ENCODE assay signal across 11 mouse cellular contexts in genomic region chr7:125818301-125818712, GRCm38 (mm10).
DNase-seq lines count a peak whose midpoint lies in the region; ATAC-seq lines count a peak whose summit lies in the region.
"Had no signal": no experiment of that assay in that cellular context is flagged by ENCODE, and none has a peak within 500 bp of the region (broad histone marks: within the 10 kb centered on the region; RNA-seq: fewer than 3 reads in every experiment).

No protein-coding gene starts in this region.

- H3K9ac ChIP-seq in forebrain, embryonic 15.5 days (replicated peaks) = no peak overlapping the region
- H3K9ac ChIP-seq in forebrain, embryonic 16.5 days (replicated peaks; ENCODE audit: low read depth, low read length) = no peak overlapping the region
- no peak overlapping the region for H3K9ac ChIP-seq in limb, embryonic 12.5 days (replicated peaks)
- H3K9ac ChIP-seq: lung, embryonic 15.5 days had no signal

- no peak overlapping the region for H3K27ac ChIP-seq in forebrain, embryonic 15.5 days (replicated peaks)
- no peak overlapping the region for H3K27ac ChIP-seq in forebrain, embryonic 16.5 days (ENCODE audit: low read length)
- peak overlapping the region; percentile 69 for H3K27ac ChIP-seq in limb, embryonic 12.5 days
- H3K27ac ChIP-seq: lung, embryonic 15.5 days had no signal

- H3K4me2 ChIP-seq in forebrain, embryonic 15.5 days (replicated peaks) = no peak overlapping the region
- no peak overlapping the region for H3K4me2 ChIP-seq in forebrain, embryonic 16.5 days (ENCODE audit: low read length)
- H3K4me2 ChIP-seq in limb, embryonic 12.5 days = no peak overlapping the region
- H3K4me2 ChIP-seq: lung, embryonic 15.5 days had no signal

- 0 out of 2 replicates have a peak, but pooled peaks have one; percentile 29 for ATAC-seq in forebrain, embryonic 15.5 days (replicated peaks)
- no peak for ATAC-seq in forebrain, embryonic 16.5 days
- ATAC-seq in limb, embryonic 12.5 days (ENCODE audit: insufficient number of reproducible peaks, insufficient read depth, low FRiP score, low TSS enrichment, low read depth) = peak; percentile 9; the same call in 1 of the 2 replicates

- peaks cover 8% of the 10 kb centered on the region for H3K36me3 ChIP-seq in forebrain, embryonic 15.5 days
- H3K36me3 ChIP-seq in forebrain, embryonic 16.5 days (ENCODE audit: control insufficient read depth, insufficient read depth) = peaks cover 6% of the 10 kb centered on the region; the same call in 1 of the 2 replicates
- H3K36me3 ChIP-seq in limb, embryonic 12.5 days = peaks cover 14% of the 10 kb centered on the region

- H3K4me1 ChIP-seq in forebrain, embryonic 15.5 days = no peaks in the 10 kb centered on the region
- H3K4me1 ChIP-seq in forebrain, embryonic 16.5 days (replicated peaks; ENCODE audit: control insufficient read depth, insufficient read depth, low read length) = no peaks in the 10 kb centered on the region
- H3K4me1 ChIP-seq in limb, embryonic 12.5 days (replicated peaks) = peaks cover 43% of the 10 kb centered on the region
- H3K4me1 ChIP-seq: lung, embryonic 15.5 days had no signal

- WGBS in forebrain, embryonic 15.5 days = 31% methylated on average over 9 of the region's 9 CpGs
- 28% methylated on average over 9 of the region's 9 CpGs for WGBS in forebrain, embryonic 16.5 days
- WGBS in limb, embryonic 12.5 days = 31% methylated on average over 9 of the region's 9 CpGs

- H3K4me3 ChIP-seq in forebrain, embryonic 15.5 days = no peak overlapping the region
- H3K4me3 ChIP-seq in forebrain, embryonic 16.5 days (replicated peaks; ENCODE audit: low read length) = no peak overlapping the region
- H3K4me3 ChIP-seq in limb, embryonic 12.5 days (replicated peaks) = no peak overlapping the region
- H3K4me3 ChIP-seq: lung, embryonic 15.5 days; myocyte had no signal

- intact Hi-C loops in heart, postnatal 10 days (cut with DNase I) = no loop called here

- no peaks in the 10 kb centered on the region for H3K9me3 ChIP-seq in forebrain, embryonic 15.5 days
- no peaks in the 10 kb centered on the region for H3K9me3 ChIP-seq in forebrain, embryonic 16.5 days (ENCODE audit: control insufficient read depth, low read length)
- H3K9me3 ChIP-seq in limb, embryonic 12.5 days = no peaks in the 10 kb centered on the region
- H3K9me3 ChIP-seq: lung, embryonic 15.5 days had no signal

- H3K27me3 ChIP-seq in forebrain, embryonic 15.5 days = no peaks in the 10 kb centered on the region
- no peaks in the 10 kb centered on the region for H3K27me3 ChIP-seq in forebrain, embryonic 16.5 days (replicated peaks; ENCODE audit: control insufficient read depth, insufficient read depth, low read length)
- H3K27me3 ChIP-seq in limb, embryonic 12.5 days = no peaks in the 10 kb centered on the region
- H3K27me3 ChIP-seq: lung, embryonic 15.5 days had no signal

- DNase-seq in cerebellum, adult 8-10 months = peak; percentile 76
- DNase-seq in kidney, adult 18-20 months = peak; percentile 53
- DNase-seq in adrenal gland, postnatal 25 days = no peak
- no peak for DNase-seq in heart, postnatal 10 days
- DNase-seq in lung, postnatal 4 days = no peak
- DNase-seq: right cerebral cortex, postnatal 25 days had no signal

Comparison
In these comparisons a context has a peak if more than half of its experiments do, and no peak if none do; other contexts are left out.
1. DNase-seq: peak in cerebellum, adult 8-10 months (single experiment) and kidney, adult 18-20 months (single experiment); none in adrenal gland, postnatal 25 days (single experiment), heart, postnatal 10 days (0 of 2) and lung, postnatal 4 days (0 of 2).